Mouse (Mus musculus) lung, adult 2 months (tissue): Measurements from ENCODE around the gene Nkx1-2. TPM values are rescaled to one million over a fixed set of nuclear protein-coding genes. Genes with fewer than 3 reads are reported as not detected.

Source experiments
- DNase-seq: peaks from one replicate; pipeline ENCODE4 v3.0.0; 2022
- H3K4me1 ChIP-seq: fragments of 200-500 bp; 2 replicates; pipeline ENCODE4 v1.6.1; 2011; ENCODE audit warnings: low read length; ENCODE audit not compliant: control insufficient read depth, insufficient read depth
- H3K4me3 ChIP-seq: fragments of 200-500 bp; replicated peaks from 2 replicates; pipeline ENCODE3; 2011; ENCODE audit warnings: low read depth, mild to moderate bottlenecking, control low read depth, low read length; ENCODE audit errors: extremely low read depth
- CTCF ChIP-seq: fragments of 200-500 bp; IDR thresholded peaks from 2 replicates; pipeline ENCODE4 v1.5.1; 2011; ENCODE audit warnings: mild to moderate bottlenecking, low read length, control low read depth; ENCODE audit not compliant: insufficient read depth
- POLR2A ChIP-seq: fragments of 200-500 bp; IDR thresholded peaks from 2 replicates; pipeline ENCODE4 v1.6.1; 2011; ENCODE audit warnings: low read depth, mild to moderate bottlenecking, control low read depth, low read length, borderline replicate concordance; ENCODE audit errors: extremely low read depth
- WGBS: fragments of 180-500 bp; shearing (Covaris S2); methylation state at CpG from one replicate; pipeline ENCODE4 v1.1.7; 2018; 5-methylcytosine and 5-hydroxymethylcytosine counted together
- polyA plus RNA-seq: library from polyadenylated mRNA; depleted of rRNA; stranded (reverse); fragments of >200 nt; gene quantifications from 2 replicates; pipeline ENCODE4 v1.2.3, GENCODE M21; 2012

Nkx1-2 gene
- polyA plus RNA-seq, 1 experiment, result not detected

- DNase-seq, result no peak
- TF ChIP-seq CTCF, result no peak
- no peak for TF ChIP-seq POLR2A
- no peaks in the 10 kb centered on the region for H3K4me1 ChIP-seq
- 81% methylated on average over 4 of the region's 4 CpGs for WGBS
- H3K4me3 ChIP-seq, result no peak overlapping the region
Observed at GRCm38 (mm10) chr7:132608316-132609020, 9.0 kb upstream of the Nkx1-2 start.

GRCm38 (mm10) chr7:132605689-132606088 lies 6.3 kb upstream of the Nkx1-2 start:
- no peak for TF ChIP-seq CTCF
- no peak for TF ChIP-seq POLR2A
- no peak for DNase-seq
- H3K4me1 ChIP-seq, result no peaks in the 10 kb centered on the region
- 48% methylated on average over 5 of the region's 5 CpGs for WGBS
- no peak overlapping the region for H3K4me3 ChIP-seq

- H3K4me1 ChIP-seq, result peaks cover 1% of the 10 kb centered on the region; the same call in 1 of the 2 replicates
- TF ChIP-seq CTCF (no peak), POLR2A (no peak)
- DNase-seq, result no peak
- 87% methylated on average over 4 of the region's 4 CpGs for WGBS
- no peak overlapping the region for H3K4me3 ChIP-seq
Observed at GRCm38 (mm10) chr7:132604720-132605119, 5.3 kb upstream of the Nkx1-2 start.

- 23% methylated on average over 8 of the region's 8 CpGs for WGBS
- Histone ChIP-seq H3K4me3 (no peak overlapping the region), H3K4me1 (peaks cover 3% of the 10 kb centered on the region; the same call in 1 of the 2 replicates)
- DNase-seq, result no peak
- TF ChIP-seq POLR2A, result no peak
- no peak for TF ChIP-seq CTCF
Observed at GRCm38 (mm10) chr7:132600926-132601325, 1.5 kb upstream of the Nkx1-2 start.

DNA sequence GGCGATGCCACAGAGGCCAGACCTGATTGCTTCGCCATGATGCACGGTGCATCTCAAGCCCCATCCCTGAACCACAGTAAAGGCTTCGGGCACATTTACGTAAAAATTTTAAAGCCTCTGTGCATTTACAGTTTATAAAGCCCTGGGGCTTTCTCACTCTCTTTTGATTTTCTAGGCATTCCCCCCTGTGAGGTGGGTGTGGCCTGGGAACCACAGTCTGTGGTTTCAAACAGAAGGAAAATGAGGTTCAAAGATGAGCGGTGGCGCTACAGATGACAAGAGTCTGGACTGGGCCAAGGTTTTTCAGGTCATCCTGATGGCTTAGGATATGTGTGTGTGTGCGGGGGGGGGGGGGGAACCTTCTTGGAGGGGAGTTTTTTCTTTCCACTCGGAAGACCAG lies 589 bp upstream of the Nkx1-2 start:
- TF ChIP-seq POLR2A (no peak), CTCF (no peak)
- H3K4me1 ChIP-seq, result peaks cover 3% of the 10 kb centered on the region; the same call in 1 of the 2 replicates
- H3K4me3 ChIP-seq, result no peak overlapping the region
- 9% methylated on average over 9 of the region's 9 CpGs for WGBS
- no peak for DNase-seq

GRCm38 (mm10) chr7:132597251-132598041 lies 2.0 kb downstream of the Nkx1-2 start:
- peak overlapping the region; percentile 31 for H3K4me3 ChIP-seq
- no peak for DNase-seq
- 2% methylated on average over 59 of the region's 60 CpGs for WGBS
- TF ChIP-seq CTCF (no peak), POLR2A (no peak)
- peaks cover 3% of the 10 kb centered on the region; the same call in 1 of the 2 replicates for H3K4me1 ChIP-seq

GRCm38 (mm10) chr7:132596557-132597250 lies 2.7 kb downstream of the Nkx1-2 start:
- 15% methylated on average over 26 of the region's 26 CpGs for WGBS
- no peak for DNase-seq
- Histone ChIP-seq H3K4me3 (no peak overlapping the region), H3K4me1 (peaks cover 3% of the 10 kb centered on the region; the same call in 1 of the 2 replicates)
- TF ChIP-seq POLR2A (no peak), CTCF (no peak)

DNA sequence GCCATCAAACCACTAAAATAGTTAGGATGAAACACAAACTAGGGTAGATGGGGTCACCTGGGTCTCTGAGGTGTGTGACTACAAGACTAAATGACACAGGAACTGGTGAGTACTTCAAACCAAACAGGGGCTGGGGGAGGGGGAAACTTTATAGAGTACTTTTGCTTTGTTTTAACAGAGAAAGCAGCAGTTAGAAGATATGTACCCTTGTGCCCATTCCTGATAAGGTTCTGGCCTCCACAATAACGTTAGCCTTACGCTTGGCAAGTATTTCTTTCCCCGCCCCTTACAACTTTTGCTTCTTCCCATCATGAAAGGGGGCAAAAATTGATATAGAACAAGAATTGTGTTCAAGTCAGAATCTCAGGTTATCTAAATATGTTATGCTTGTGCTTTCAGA lies 3.6 kb downstream of the Nkx1-2 start:
- 82% methylated on average over 3 of the region's 3 CpGs for WGBS
- H3K4me3 ChIP-seq, result no peak overlapping the region
- TF ChIP-seq CTCF (no peak), POLR2A (no peak)
- no peak for DNase-seq
- H3K4me1 ChIP-seq, result peaks cover 3% of the 10 kb centered on the region; the same call in 1 of the 2 replicates

DNA sequence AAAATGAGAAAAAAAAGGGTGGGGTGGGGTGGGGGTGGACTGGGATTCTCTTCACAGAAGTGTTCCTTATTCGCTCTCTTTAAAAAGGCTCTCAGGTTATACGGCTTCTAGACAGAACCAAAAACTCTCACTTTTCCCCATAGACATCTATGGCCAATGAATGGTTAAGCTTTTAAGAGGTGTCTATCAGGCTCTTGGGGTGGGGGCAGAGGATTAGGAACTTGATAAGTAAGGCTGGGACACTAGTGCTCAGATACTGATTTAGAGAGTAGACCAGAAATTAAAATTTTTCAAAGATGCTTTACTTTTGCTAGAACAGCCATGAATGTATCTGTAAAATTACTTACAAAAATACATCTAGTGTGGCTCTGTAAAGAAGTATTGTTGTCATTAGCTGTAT lies 5.1 kb downstream of the Nkx1-2 start:
- TF ChIP-seq POLR2A (no peak), CTCF (no peak)
- no peak for DNase-seq
- Histone ChIP-seq H3K4me3 (no peak overlapping the region), H3K4me1 (no peaks in the 10 kb centered on the region)
- whole genome bisulfite sequencing, result 97% methylated on average over 2 of the region's 2 CpGs
